Mouse (Mus musculus) midbrain, embryonic 12.5 days (tissue): Measurements from ENCODE around the gene Nr1h4. TPM values are rescaled to one million over a fixed set of nuclear protein-coding genes. Genes with fewer than 3 reads are reported as not detected.

ENCODE experiments used
- ATAC-seq: fragments of 200-750 bp; cut with Nextera tagmentation; 2 replicates; pipeline ENCODE4 v1.8.0; 2017; ENCODE audit warnings: low read depth, moderate TSS enrichment, moderate library complexity; ENCODE audit not compliant: low FRiP score
- H3K27ac ChIP-seq: fragments of 300-500 bp; sonication (generic); replicated peaks from 2 replicates; pipeline ENCODE4 v1.5.1; 2016; ENCODE audit warnings: mild to moderate bottlenecking
- H3K27me3 ChIP-seq: fragments of 300-500 bp; sonication (generic); 2 replicates; pipeline ENCODE4 v1.6.1; 2016; ENCODE audit warnings: mild to moderate bottlenecking
- H3K36me3 ChIP-seq: fragments of 300-500 bp; sonication (generic); 2 replicates; pipeline ENCODE4 v1.6.1; 2016
- H3K4me1 ChIP-seq: fragments of 300-500 bp; sonication (generic); 2 replicates; pipeline ENCODE4 v1.6.1; 2016
- H3K4me2 ChIP-seq: fragments of 300-500 bp; sonication (generic); replicated peaks from 2 replicates; pipeline ENCODE4 v1.6.1; 2016; ENCODE audit warnings: mild to moderate bottlenecking, moderate library complexity
- H3K4me3 ChIP-seq: fragments of 300-500 bp; sonication (generic); 2 replicates; pipeline ENCODE4 v1.5.1; 2016; ENCODE audit warnings: mild to moderate bottlenecking
- H3K9ac ChIP-seq: fragments of 300-500 bp; sonication (generic); replicated peaks from 2 replicates; pipeline ENCODE4 v1.6.1; 2016; ENCODE audit warnings: mild to moderate bottlenecking, moderate library complexity
- H3K9me3 ChIP-seq: fragments of 300-500 bp; sonication (generic); 2 replicates; pipeline ENCODE4 v1.6.1; 2016; ENCODE audit warnings: mild to moderate bottlenecking
- WGBS: fragments of 180-500 bp; shearing (Covaris S2); methylation state at CpG from one replicate; pipeline ENCODE4 v1.1.7; 2016; 5-methylcytosine and 5-hydroxymethylcytosine counted together
- polyA plus RNA-seq: library from polyadenylated mRNA; unstranded; fragments of >200 nt; fragmentation: Nextera tagmentation; extraction: Ambion mirVana; gene quantifications from 2 replicates; pipeline ENCODE4 v1.2.1, GENCODE M21; 2016

The Nr1h4 gene
- polyA plus RNA-seq, 1 experiment from 2014 or later = not detected

GRCm38 (mm10) chr10:89519226-89519625 lies 14.2 kb downstream of the Nr1h4 start:
- Histone ChIP-seq H3K36me3 (no peaks in the 10 kb centered on the region), H3K4me2 (no peak overlapping the region), H3K4me1 (no peaks in the 10 kb centered on the region), H3K9ac (no peak overlapping the region), H3K27me3 (no peaks in the 10 kb centered on the region), H3K9me3 (no peaks in the 10 kb centered on the region), H3K4me3 (no peak overlapping the region), H3K27ac (no peak overlapping the region)
- 84% methylated on average over 4 of the region's 4 CpGs for WGBS
- no peak for ATAC-seq

DNA sequence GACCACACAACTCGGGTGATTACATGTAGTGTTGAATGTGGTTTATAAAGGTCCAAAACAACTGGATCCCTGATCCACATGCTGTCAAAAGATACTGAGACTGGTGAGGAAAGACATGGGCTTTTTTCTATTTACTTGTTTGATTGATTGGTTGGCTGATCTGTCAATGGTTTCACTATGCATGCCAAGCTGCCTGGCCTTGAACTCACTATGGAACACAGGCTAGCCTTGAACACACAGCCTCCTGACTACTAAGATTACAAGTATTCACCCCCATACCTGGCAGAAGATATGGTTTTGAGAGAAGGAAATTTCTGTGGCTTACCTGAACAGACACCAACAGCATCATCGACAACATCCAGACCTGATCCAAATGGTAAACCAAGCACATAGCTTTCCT lies 15.0 kb downstream of the Nr1h4 start:
- WGBS = 95% methylated on average over 2 of the region's 2 CpGs

DNA sequence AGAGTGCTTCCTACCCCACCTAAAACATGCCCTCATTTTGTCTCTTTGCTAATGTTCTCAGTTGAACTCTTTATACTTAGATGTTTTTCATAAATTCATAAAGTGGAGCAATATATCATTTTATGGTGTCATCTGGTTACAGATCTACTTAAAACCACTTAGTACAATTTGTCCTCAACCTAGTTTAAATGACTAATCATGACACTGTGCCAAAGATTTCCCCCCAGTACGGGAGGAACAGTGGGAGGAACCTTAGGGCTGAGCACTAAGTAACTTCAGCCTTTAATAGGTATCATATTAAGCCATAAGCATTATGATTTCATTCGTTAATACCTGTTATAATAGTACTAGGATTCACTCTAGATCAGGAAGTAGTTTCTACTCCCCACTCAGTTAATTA lies 17.6 kb downstream of the Nr1h4 start:
- H3K36me3 ChIP-seq = no peaks in the 10 kb centered on the region
- H3K9ac ChIP-seq = no peak overlapping the region
- no peaks in the 10 kb centered on the region for H3K9me3 ChIP-seq
- no peaks in the 10 kb centered on the region for H3K4me1 ChIP-seq
- no peak for ATAC-seq
- no peak overlapping the region for H3K4me3 ChIP-seq
- H3K27me3 ChIP-seq = no peaks in the 10 kb centered on the region
- no peak overlapping the region for H3K27ac ChIP-seq
- no peak overlapping the region for H3K4me2 ChIP-seq
- 83% methylated on average over 2 of the region's 2 CpGs for WGBS

More for the DNA sequence above, 15.0 kb downstream of the Nr1h4 start:
- Histone ChIP-seq H3K9me3 (no peaks in the 10 kb centered on the region), H3K27me3 (no peaks in the 10 kb centered on the region), H3K36me3 (no peaks in the 10 kb centered on the region), H3K9ac (no peak overlapping the region), H3K4me3 (no peak overlapping the region), H3K4me2 (no peak overlapping the region), H3K4me1 (no peaks in the 10 kb centered on the region), H3K27ac (no peak overlapping the region)
- no peak for ATAC-seq

- Histone ChIP-seq H3K36me3 (no peaks in the 10 kb centered on the region), H3K9me3 (no peaks in the 10 kb centered on the region), H3K4me2 (no peak overlapping the region), H3K9ac (no peak overlapping the region), H3K27ac (no peak overlapping the region), H3K27me3 (no peaks in the 10 kb centered on the region), H3K4me1 (no peaks in the 10 kb centered on the region), H3K4me3 (no peak overlapping the region)
- ATAC-seq = no peak
- WGBS = 89% methylated on average over 6 of the region's 6 CpGs
These were observed 20.8 kb downstream of the Nr1h4 start for GRCm38 (mm10) chr10:89512562-89512961.

DNA sequence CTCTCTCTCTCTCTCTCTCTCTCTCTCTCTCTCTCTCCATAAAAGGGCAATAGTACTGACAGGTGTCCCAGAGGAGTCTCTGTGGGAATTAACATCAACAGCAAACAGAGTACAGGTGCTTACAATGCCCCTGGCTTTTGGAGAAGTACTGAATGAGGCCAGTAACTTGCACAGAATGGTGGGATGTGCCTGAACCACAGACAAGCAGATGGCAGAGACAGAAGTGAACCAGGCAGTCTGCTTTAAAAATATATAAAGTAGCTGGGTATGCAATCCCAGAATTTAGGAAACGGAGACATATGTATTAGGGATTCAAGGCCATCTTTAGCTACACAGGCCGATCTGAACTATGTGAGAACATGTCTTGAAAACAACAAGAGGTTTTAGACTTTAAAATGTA lies 22.8 kb downstream of the Nr1h4 start:
- H3K27me3 ChIP-seq = no peaks in the 10 kb centered on the region
- no peak overlapping the region for H3K9ac ChIP-seq
- no peaks in the 10 kb centered on the region for H3K9me3 ChIP-seq
- H3K27ac ChIP-seq = no peak overlapping the region
- ATAC-seq = no peak
- no peaks in the 10 kb centered on the region for H3K36me3 ChIP-seq
- no peak overlapping the region for H3K4me3 ChIP-seq
- H3K4me2 ChIP-seq = no peak overlapping the region
- 84% methylated on average over 2 of the region's 2 CpGs for WGBS
- H3K4me1 ChIP-seq = no peaks in the 10 kb centered on the region

DNA sequence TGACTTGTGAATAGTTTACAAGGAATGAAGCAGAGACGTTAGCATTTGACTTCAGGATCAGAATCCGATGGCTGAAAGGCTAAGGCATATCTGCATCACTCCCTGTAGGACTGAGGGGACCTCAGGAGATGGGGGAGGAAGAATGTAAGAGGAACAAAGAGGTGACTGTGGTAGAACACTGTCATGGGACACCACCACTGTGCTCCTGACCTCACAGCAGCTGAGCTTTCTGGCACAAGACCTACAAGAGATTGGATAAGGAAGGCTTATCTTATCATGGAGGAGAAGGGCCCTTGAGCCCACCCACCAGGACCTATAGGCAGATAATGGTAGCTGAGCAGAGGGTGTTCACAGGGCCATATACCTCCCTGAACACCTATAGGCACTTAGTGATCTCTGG lies 24.8 kb downstream of the Nr1h4 start:
- Histone ChIP-seq H3K9me3 (no peaks in the 10 kb centered on the region), H3K27ac (no peak overlapping the region), H3K36me3 (no peaks in the 10 kb centered on the region), H3K4me1 (no peaks in the 10 kb centered on the region), H3K9ac (no peak overlapping the region), H3K4me3 (no peak overlapping the region), H3K4me2 (no peak overlapping the region), H3K27me3 (no peaks in the 10 kb centered on the region)
- ATAC-seq = no peak
- WGBS = 87% methylated on average over 2 of the region's 2 CpGs

GRCm38 (mm10) chr10:89506479-89506878 lies 26.9 kb downstream of the Nr1h4 start:
- Histone ChIP-seq H3K4me1 (no peaks in the 10 kb centered on the region), H3K36me3 (no peaks in the 10 kb centered on the region), H3K9me3 (no peaks in the 10 kb centered on the region), H3K27me3 (no peaks in the 10 kb centered on the region), H3K27ac (no peak overlapping the region), H3K4me3 (no peak overlapping the region), H3K9ac (no peak overlapping the region), H3K4me2 (no peak overlapping the region)
- WGBS = 91% methylated on average over 9 of the region's 9 CpGs
- ATAC-seq = no peak

DNA sequence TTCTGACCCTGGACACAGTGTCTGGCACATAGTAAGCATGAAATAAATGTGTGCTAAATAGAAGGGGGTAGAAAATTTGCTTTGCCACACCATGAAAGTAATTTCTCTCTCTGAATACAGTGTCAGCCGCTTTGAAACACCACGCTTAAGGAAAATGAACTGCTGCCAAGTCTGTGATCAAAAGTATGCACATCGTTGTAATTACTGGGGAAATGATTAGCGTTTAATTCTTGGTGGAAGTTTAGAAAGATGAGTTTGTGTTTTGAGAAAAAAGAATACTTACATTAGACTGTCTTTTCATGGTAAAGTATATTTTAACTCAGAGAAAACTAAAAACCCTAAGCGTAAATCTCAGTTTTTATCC lies 27.8 kb downstream of the Nr1h4 start:
- no peak for ATAC-seq
- WGBS = 95% methylated on average over 5 of the region's 5 CpGs
- Histone ChIP-seq H3K4me2 (no peak overlapping the region), H3K4me3 (no peak overlapping the region), H3K27ac (no peak overlapping the region), H3K4me1 (no peaks in the 10 kb centered on the region), H3K9ac (no peak overlapping the region), H3K36me3 (no peaks in the 10 kb centered on the region), H3K27me3 (no peaks in the 10 kb centered on the region), H3K9me3 (no peaks in the 10 kb centered on the region)

DNA sequence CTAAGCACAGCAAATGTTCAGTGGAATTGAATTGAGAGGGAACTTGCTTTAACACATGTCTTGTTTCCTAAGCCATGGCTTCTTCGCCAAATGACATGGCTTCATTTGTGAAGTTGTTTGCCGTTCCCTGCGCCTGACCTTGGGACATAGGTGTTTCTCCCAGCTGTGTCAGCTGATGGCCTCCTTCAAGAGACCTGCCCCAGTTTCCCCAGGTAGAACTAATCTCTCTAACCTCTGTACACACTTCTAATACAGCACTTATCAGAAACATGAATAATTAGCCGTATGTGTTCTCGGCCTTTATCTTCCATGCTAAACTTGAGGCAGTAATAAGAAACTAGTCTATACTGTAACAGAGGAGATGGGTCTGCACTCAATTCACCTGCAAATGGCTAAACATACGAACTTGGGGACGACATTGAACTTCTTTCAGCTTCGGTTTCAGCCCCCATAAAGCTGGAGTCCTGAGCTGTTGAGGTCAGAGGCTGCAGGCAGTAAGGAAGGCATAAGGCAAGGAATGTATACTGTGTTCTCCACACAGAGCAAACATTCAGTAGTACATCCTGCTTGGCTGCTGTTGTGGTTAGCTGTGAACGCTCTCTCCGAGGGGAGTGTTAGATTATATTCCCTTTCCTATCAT lies 28.3 kb downstream of the Nr1h4 start:
- Histone ChIP-seq H3K9me3 (no peaks in the 10 kb centered on the region), H3K4me2 (no peak overlapping the region), H3K27me3 (no peaks in the 10 kb centered on the region), H3K27ac (no peak overlapping the region), H3K36me3 (no peaks in the 10 kb centered on the region), H3K9ac (no peak overlapping the region), H3K4me3 (no peak overlapping the region), H3K4me1 (no peaks in the 10 kb centered on the region)
- WGBS = 89% methylated on average over 10 of the region's 10 CpGs
- no peak for ATAC-seq

GRCm38 (mm10) chr10:89502986-89503560 lies 30.3 kb downstream of the Nr1h4 start:
- Histone ChIP-seq H3K4me2 (no peak overlapping the region), H3K4me3 (no peak overlapping the region), H3K27ac (no peak overlapping the region), H3K27me3 (no peaks in the 10 kb centered on the region), H3K36me3 (no peaks in the 10 kb centered on the region), H3K4me1 (no peaks in the 10 kb centered on the region), H3K9ac (no peak overlapping the region), H3K9me3 (no peaks in the 10 kb centered on the region)
- ATAC-seq = no peak
- WGBS = 66% methylated on average over 5 of the region's 5 CpGs

DNA sequence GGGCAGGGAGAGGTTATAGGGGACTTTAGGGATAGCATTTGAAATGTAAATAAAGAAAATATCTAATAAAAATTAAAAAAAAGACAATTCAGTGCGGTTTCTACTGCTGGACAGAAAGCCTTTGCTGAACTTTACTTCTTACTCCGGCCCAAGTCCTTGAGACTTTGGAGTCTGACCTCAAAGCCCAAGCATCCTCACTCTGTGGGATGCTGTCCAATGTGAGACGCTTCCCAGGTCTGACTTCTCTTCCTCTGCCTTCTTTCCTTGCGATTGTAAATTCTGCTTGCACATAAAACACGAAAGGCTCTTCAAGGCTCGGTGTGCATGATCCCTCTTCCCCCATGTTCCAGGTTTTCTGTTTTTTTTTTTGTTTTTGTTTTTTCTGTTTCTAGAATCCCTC lies 31.5 kb downstream of the Nr1h4 start:
- Histone ChIP-seq H3K4me3 (no peak overlapping the region), H3K9ac (no peak overlapping the region), H3K9me3 (no peaks in the 10 kb centered on the region), H3K27me3 (no peaks in the 10 kb centered on the region), H3K27ac (no peak overlapping the region), H3K4me2 (no peak overlapping the region), H3K36me3 (no peaks in the 10 kb centered on the region), H3K4me1 (no peaks in the 10 kb centered on the region)
- 89% methylated on average over 6 of the region's 6 CpGs for WGBS
- no peak for ATAC-seq

- no peak overlapping the region for H3K4me3 ChIP-seq
- H3K4me2 ChIP-seq = no peak overlapping the region
- no peak for ATAC-seq
- H3K9me3 ChIP-seq = no peaks in the 10 kb centered on the region
- H3K27me3 ChIP-seq = 0 out of 2 replicates have a peak, but pooled peaks cover 7% of the 10 kb centered on the region
- no peaks in the 10 kb centered on the region for H3K36me3 ChIP-seq
- H3K27ac ChIP-seq = no peak overlapping the region
- H3K4me1 ChIP-seq = no peaks in the 10 kb centered on the region
- WGBS = 75% methylated on average over 7 of the region's 7 CpGs
- no peak overlapping the region for H3K9ac ChIP-seq
These were observed 37.8 kb downstream of the Nr1h4 start for GRCm38 (mm10) chr10:89495537-89495936.

DNA sequence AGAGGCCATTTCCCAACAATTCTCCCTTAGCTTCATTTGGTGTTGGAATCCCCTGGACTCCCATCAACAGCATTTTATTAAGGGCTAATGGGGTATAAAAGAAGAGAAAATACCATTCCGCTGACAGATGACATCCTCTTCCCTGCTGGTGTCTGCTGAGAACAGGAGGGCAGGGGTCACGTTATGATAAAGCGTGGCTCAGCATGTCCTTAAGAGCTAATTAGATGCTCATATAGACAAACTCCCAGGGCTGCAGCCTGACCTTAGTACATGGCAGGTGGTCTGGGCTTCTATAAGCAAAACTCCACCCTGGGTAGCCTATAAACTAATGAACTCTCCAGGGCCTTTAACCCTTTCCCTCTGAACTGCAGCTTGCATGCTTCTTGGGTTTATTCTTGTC lies 42.1 kb downstream of the Nr1h4 start:
- WGBS = 13% methylated on average over 3 of the region's 3 CpGs
- Histone ChIP-seq H3K4me1 (0 out of 2 replicates have a peak, but pooled peaks cover 8% of the 10 kb centered on the region), H3K36me3 (no peaks in the 10 kb centered on the region), H3K4me2 (no peak overlapping the region), H3K9ac (no peak overlapping the region), H3K4me3 (no peak overlapping the region), H3K27ac (no peak overlapping the region), H3K27me3 (peaks cover 11% of the 10 kb centered on the region; the same call in 1 of the 2 replicates), H3K9me3 (no peaks in the 10 kb centered on the region)
- ATAC-seq = peak; percentile 64; the same call in 1 of the 2 replicates
